Mouse (Mus musculus): Measurements from ENCODE around the gene Wdtc1.

Wdtc1 gene

DNA sequence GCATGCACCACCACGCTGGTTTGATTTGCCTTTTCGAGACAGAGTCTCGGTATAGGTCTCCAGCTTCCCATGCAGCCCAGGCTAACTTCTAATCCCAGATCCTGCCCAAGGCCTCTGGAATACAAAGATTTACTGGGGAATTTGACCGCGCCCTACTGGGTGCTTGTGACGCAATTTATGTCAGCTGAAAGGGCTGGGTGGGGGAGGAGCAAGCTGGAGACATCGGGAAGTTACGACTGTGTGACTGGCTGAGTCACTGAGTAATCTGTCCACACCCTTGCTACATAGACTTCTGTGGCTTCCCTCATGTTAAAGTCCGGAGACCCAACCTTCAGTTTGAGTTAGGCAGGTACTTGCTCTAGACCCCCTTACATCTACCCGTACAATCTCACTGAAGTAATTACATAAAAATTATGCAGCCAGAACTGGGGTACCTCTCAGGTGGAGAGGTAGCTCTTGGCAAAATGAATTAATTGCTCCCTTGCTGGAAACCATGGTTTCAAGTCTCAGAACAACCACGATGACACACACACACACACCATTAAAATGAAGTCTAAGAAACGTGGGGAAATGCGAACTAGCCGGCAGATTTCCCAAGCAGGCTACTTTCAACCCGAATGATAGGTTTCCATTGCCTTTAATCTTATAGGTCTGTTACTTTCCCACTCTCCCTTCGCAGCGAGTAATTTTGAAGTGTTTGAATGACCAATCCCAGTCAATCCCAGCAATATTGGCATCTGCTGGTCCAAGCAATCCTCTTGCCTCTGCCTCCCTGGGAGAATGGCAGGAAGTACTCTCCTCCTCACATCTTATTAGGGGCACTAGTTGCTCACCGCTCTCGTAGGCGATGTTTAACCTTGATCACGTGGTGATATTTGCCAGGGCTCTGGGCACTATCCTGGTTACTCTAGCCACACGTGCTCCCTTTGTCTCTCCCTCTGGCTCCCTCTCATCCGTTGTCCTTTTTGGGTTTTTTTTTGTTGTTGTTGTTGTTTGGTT, at the start of gene Wdtc1:
Gene Wdtc1 (minus strand): TSS at position 115 of the 999 bp plus-strand sequence.
- no peak for DNase-seq (ENCODE audit: low read depth)

DNA sequence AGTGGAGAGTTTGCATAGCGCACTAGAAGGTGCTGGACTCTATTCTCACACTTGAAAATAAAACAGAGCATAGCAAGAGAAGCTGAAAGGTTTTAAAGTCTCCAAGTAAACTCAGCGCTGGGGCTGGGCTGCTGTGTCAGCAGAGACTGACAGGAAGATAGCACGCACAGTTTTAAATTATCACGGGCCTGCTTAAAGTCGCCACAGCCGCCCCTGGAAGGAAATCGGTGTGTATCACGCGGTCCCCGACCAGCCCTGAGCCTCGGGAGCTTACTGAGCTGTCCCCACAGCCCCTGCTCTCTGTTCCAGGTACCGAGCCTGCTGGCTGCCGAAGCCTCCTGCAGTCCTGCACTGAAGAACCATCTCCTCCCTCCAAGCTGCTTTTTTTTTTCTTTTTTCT, 48.7 kb upstream of the Wdtc1 start:
- DNase-seq (ENCODE audit: low read depth) = no peak

DNA sequence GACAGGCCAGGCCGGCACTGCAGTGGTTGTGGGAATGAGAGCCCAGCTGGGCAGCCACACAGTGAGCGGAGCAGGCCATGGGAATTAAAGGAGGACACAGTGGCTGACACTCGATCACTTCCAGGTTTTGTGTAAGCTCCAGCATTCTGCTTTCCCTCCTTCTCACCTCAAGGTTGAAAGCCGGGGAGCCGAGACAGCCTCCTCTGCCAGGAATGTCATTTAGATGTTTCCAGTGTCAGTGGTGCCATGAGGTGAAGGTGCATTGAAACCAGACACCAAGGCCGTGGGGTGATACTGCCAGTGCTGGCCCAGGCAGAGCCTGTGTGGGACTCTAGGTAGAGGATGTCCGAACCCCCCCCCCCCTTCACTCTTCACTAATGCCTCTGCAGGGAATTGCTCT, 46.8 kb upstream of the Wdtc1 start:
- no peak for DNase-seq (ENCODE audit: low read depth)

- no peak for DNase-seq (ENCODE audit: low read depth)
Measured at GRCm38 (mm10) chr4:133399509-133399908, 46.2 kb upstream of the Wdtc1 start.

- DNase-seq (ENCODE audit: low read depth) = no peak
Measured at GRCm38 (mm10) chr4:133398619-133399018, 45.3 kb upstream of the Wdtc1 start.

GRCm38 (mm10) chr4:133397961-133398360, 44.7 kb upstream of the Wdtc1 start:
- no peak for DNase-seq (ENCODE audit: low read depth)

- no peak for DNase-seq (ENCODE audit: low read depth)
Measured at GRCm38 (mm10) chr4:133397299-133397698, 44.0 kb upstream of the Wdtc1 start.

- no peak for DNase-seq (ENCODE audit: low read depth)
Measured at GRCm38 (mm10) chr4:133396079-133396478, 42.8 kb upstream of the Wdtc1 start.

DNA sequence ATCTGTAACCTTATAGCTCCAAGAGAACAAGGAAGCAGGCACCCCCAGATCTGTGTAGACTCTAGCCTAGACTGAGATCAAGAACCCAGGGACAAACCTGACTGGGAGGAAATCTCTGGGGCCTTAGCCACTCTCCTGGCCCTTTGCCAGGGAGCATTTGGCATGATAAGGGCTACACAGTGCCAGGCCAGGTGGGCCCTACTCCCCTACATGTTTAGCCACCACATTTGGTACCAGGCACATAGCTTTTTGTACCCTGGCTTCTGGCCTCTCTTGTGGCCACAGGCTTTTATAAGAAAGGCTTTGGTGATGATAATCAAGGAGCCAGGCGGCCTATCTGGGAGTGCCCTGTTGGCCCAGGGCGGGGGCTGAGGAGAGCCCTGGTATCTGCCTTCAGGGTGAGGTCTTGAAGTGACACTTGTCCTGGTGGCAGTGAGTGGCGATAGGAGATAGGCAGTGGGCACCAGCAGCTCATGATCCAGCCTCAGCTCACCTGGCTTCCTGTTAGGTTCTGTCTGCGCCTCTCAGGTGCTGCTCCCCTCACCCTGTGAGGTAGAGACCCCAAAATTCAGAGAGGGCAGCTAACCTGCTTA, 41.8 kb upstream of the Wdtc1 start:
- DNase-seq (ENCODE audit: low read depth) = peak; percentile 71

DNA sequence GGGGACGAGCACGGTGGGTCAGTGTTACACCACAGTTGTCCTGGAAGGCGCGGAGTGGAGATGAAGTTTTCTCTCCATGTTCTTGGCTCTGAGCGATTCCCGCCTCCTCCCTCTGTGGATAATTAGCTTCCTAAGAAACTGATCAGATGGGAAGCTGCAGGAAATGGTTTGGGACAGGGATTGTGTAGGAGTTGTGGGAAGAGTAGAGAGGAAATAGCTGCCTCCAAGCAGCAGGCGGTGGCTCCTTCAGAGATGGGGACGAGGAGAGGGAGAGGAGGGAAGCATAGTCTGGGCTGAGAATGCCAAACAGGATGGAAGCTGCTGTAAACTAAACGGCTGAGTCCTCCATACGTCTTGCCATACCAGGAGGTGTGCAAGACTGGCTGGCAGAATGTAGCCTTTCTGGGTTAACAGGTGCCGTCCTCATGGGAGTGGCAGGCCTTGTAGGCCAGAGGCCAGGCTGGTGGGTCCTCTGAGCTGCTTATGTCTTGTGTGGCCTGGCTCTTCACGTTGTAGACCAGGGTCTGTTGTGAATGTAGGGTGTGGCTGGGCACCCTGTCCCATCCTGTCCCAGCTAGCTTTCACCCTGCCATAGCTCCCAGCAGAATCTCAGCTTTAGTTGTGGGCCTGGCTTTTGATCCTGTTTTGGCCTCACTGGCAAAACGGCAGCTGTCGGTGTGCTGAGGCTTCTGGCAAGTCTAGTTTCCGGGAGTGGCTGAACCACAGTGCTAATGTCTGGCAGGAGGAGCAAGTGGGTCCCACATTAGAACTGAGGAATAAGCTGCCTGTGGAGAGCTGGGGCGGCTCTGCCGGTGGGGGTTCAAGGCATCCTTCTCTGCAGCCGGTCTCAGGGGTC, 38.1 kb upstream of the Wdtc1 start:
- DNase-seq (ENCODE audit: low read depth) = no peak

DNA sequence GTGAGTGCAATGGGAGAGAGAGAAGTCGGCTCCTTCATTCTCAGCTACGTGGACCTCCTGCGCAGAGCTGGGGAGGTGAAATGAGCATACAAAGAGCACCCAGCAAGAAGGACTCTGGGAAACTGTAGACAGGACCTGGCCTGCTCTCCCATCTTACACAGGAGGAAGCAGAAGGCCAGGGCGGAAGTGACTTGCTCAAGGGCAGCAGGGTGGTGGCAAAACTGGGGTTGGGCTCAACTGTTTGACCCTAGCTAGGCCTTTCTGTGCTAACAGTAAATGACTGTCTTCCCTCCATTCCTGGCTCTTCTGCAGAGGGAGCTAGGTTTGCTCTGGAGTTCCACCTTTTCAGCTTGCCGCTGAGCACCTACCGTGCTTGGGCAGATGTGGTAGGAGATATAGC, 37.3 kb upstream of the Wdtc1 start:
- DNase-seq (ENCODE audit: low read depth) = no peak

GRCm38 (mm10) chr4:133390042-133390441, 36.8 kb upstream of the Wdtc1 start:
- DNase-seq (ENCODE audit: low read depth) = peak; percentile 84

DNA sequence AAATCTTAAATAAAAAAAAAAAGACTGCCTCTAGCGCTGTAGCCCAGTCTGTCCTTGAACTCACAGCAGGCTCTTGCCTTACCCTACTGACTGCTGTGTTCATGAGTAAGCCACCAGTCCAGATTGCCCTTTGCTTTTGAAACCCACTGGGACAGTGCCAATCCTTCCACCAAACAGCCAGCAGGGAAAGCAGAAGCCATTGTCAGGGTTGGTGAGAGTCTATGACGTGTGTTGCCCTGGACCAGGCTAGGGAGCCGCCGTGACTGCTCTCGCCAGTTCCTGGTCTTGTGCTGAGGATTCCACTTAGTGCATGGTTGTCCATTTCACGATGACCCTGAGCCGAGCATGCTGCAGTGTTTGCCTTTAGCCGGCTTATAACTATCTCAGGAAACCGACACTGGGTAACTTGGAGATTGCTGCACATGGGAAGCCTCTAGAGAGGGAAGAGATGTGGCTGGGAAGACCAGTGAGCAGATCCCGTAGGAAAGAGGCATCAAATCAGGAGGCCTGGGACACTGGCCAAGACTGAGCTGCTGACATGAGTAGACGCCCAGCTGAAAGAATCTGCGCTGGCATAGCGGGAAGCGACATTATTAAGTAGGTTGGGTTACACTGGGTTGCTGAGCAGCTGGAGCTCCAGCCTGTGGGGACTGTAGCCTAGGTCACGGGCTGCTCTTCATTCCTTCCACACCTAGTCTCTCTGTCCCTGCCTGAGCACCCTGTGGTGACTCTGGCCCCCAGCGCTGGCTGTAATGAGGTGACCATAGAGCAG, 35.7 kb upstream of the Wdtc1 start:
- DNase-seq (ENCODE audit: low read depth) = no peak

- DNase-seq (ENCODE audit: low read depth) = no peak
Measured at GRCm38 (mm10) chr4:133387053-133387452, 33.8 kb upstream of the Wdtc1 start.

DNA sequence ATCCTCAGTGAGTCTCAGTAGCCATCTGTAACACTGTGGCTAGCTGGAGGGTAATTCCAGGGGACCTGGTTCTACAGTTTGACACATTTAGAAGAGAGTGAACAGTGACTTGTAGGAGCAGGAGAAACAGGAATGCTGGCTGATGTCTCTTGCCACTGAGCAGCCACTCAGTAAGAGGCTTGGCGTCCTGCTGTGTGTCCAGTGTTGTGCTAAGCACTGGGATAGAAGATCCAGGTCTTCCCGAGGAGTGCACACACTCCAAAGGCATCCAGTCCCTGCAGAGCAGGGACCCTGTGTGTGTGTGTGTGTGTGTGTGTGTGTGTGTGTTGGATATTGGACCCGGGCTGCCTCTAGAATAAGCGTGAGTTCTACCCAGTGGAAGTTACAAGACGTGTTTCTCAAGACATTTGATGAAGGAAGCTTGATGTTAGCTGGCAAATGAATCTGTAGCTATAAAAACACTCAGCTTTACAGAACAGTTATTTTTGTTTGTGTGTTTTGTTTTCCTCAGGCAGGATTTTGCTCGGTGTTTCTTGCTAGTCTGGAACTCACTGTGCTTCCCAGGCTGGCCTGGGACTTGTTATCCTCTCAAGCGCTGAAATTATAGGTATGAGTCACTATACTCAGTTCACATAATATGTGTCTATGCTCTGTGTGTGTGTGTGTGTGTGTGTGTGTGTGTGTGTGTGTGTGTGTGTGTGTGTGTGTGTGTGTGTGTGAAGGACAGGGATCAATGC, 32.9 kb upstream of the Wdtc1 start:
- no peak for DNase-seq (ENCODE audit: low read depth)

DNA sequence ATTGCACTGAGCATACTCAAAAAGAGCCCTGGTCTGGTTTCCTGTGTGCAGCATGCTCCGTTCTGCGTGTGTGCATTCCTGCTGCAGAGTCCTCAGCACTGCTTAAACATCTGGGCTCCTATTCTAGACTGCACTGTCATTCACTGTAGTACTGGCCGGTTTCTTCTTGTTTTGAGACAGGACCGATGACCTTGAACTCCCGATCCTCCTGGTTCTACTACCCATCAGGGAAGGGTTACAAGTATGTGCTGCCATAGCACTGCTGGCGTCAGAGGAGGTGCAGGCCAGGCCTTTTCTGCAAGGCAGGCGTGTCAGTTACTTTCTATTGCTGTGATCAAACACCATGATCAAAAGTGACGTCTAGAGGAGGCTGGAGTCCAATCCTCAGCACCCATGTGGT, 27.9 kb upstream of the Wdtc1 start:
- no peak for DNase-seq (ENCODE audit: low read depth)

- DNase-seq (ENCODE audit: low read depth) = no peak
Measured at GRCm38 (mm10) chr4:133380532-133380931, 27.3 kb upstream of the Wdtc1 start.

DNA sequence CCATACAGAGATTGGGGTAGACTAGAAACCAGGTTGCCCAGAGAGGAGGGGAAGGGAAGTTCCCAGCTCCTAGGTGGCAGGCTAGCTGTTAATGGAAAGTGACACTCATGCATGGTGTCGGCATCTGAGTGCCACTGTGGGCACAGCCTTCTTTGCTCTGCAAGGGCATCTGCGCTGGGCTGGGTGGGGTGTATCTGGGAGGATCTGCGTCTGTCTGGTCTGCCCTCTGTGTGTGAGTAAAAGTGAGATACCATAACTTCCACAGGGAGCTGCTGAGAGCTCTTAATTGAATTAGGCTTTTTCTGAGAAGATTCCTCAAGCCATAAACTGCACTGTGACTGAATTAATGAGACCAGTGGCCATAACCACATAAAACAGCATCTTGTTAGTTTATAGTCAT, 26.6 kb upstream of the Wdtc1 start:
- no peak for DNase-seq (ENCODE audit: low read depth)

DNA sequence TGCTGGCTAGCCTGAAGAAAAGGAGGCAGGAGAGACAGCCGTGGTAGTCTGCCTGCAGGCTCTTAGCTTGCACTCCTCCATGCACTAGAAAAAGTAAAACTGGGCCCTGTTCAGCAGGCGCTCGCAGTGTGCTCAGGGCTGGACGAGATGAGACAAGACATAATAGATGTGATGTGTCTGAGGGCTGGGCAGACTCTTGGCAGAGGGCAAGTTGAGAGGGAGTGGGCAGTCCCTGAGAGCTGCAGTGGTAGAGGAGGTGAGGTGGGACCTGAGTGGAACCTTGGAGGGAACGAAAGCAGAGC, 25.7 kb upstream of the Wdtc1 start:
- no peak for DNase-seq (ENCODE audit: low read depth)

DNA sequence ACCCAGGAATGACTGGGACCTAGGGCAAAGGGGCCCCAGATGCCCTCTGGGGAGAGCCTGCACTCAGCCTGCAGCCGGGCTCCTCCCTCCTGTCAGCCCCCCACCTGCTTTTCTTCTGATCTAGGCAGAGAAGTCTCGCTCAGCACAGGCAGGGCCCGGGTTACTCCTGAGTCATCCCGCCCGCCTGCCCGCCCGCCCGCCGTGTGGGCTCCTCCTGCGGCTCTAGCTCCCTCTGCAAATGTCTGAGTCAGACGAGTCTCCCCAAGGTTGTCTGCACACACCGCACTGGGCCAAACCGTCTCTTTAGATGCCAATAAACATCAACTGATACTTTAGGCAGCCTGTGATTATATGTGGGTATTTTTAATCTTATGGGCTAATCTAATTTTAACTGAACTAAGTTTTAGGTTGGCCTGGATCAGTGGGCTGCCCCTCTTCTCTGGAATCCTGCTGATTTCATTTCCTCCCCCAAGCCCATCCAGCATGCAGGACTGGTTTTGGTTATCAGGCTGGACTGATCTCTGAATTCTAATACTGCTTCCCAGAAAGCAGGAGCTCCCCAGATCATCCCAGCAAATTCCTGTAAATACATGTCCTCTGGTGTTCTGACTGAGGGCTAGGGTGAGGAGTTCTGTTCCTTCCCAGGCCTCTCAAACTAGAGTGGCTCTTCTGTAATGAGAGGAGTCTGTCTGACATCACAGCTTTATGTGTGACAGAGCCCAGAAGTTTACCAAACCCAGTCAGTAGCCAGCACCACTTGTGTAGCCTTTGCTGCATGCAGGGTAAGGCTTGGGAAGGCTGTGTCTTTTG, 25.2 kb upstream of the Wdtc1 start:
- no peak for DNase-seq (ENCODE audit: low read depth)

All from c-Kit-positive CD71-positive TER-119-negative erythroid progenitor cells, embryonic 14.5 days (primary cell).